Comparison of ENCODE assay signal across 9 mouse cellular contexts in genomic region chr19:9911314-9911754, GRCm38 (mm10). TPM values are rescaled to one million over a fixed set of nuclear protein-coding genes. Genes with fewer than 3 reads are reported as not detected.
A peak's percentile ranks its signal among the peaks of the same experiment; 100 is the strongest.
DNase-seq lines count a peak whose midpoint lies in the region; ATAC-seq and TF ChIP-seq lines count a peak whose summit lies in the region.
"Had no signal": no experiment of that assay in that cellular context is flagged by ENCODE, and none has a peak within 500 bp of the region (broad histone marks: within the 10 kb centered on the region; RNA-seq: fewer than 3 reads in every experiment).

No protein-coding gene starts in this region.

- peaks cover 3% of the 10 kb centered on the region; the same call in 1 of the 2 replicates for H3K9me3 ChIP-seq in G1E (replicated peaks)
- no peaks in the 10 kb centered on the region for H3K9me3 ChIP-seq in stomach, embryonic 15.5 days
- H3K9me3 ChIP-seq: limb, embryonic 12.5 days had no signal

- DNase-seq in adrenal gland, postnatal 10 days, result peak; percentile 55
- no peak for DNase-seq in adrenal gland, postnatal 4 days (ENCODE audit: low spot score in 2 of 2)
- DNase-seq in G1E (ENCODE audit: low spot score), result no peak
- DNase-seq in embryo, embryonic 10 days (ENCODE audit: low spot score), result peak; percentile 77
- DNase-seq in left cerebral cortex, postnatal 4 days, result peak; percentile 27
- peak; percentile 77 for DNase-seq in mesoderm, embryonic 11.5 days (ENCODE audit: low read depth, low spot score)

- H3K4me3 ChIP-seq in G1E (ENCODE audit: low read depth, low read length), result no peak overlapping the region
- H3K4me3 ChIP-seq in stomach, embryonic 15.5 days (replicated peaks), result no peak overlapping the region
- H3K4me3 ChIP-seq: limb, embryonic 12.5 days had no signal

- intact Hi-C loops in left cerebral cortex, postnatal 4 days (cut with DNase I), result no loop called here

- peaks cover 32% of the 10 kb centered on the region for H3K4me1 ChIP-seq in G1E (ENCODE audit: insufficient read depth, low read depth, low read length)
- no peaks in the 10 kb centered on the region for H3K4me1 ChIP-seq in stomach, embryonic 15.5 days
- H3K4me1 ChIP-seq: limb, embryonic 12.5 days had no signal

- peaks cover 2% of the 10 kb centered on the region for H3K36me3 ChIP-seq in G1E (replicated peaks)
- no peaks in the 10 kb centered on the region for H3K36me3 ChIP-seq in stomach, embryonic 15.5 days
- H3K36me3 ChIP-seq: limb, embryonic 12.5 days had no signal

- 11% methylated on average over 6 of the region's 6 CpGs for WGBS in stomach, embryonic 15.5 days

- no peak overlapping the region for H3K4me2 ChIP-seq in stomach, embryonic 15.5 days
- H3K4me2 ChIP-seq: limb, embryonic 12.5 days had no signal

- no peaks in the 10 kb centered on the region for H3K27me3 ChIP-seq in G1E (ENCODE audit: insufficient read depth, low read length)
- no peaks in the 10 kb centered on the region for H3K27me3 ChIP-seq in stomach, embryonic 15.5 days (replicated peaks)
- H3K27me3 ChIP-seq: limb, embryonic 12.5 days had no signal

- ATAC-seq in G1E (ENCODE audit: extremely low read depth, insufficient number of reproducible peaks, low FRiP score, poor library complexity, severe bottlenecking), result no peak
- peak; percentile 17 to 59; a peak in 3 of 4 replicates for ATAC-seq in hematopoietic stem cell, adult 5-6 weeks (replicated peaks in 1 of 2; ENCODE audit: insufficient read depth in 1 of 2, low FRiP score in 2 of 2, low TSS enrichment in 1 of 2, low read depth in 1 of 2, poor library complexity in 2 of 2, severe bottlenecking in 2 of 2)
- 0 out of 2 replicates have a peak, but pooled peaks have one; percentile 53 for ATAC-seq in stomach, embryonic 15.5 days (ENCODE audit: insufficient read depth, low FRiP score, low read depth)

- peak; percentile 31 for TF ChIP-seq CTCF in G1E (IDR thresholded peaks at IDR 0.05; ENCODE audit: low read depth, low read length)

- no peak overlapping the region for H3K27ac ChIP-seq in stomach, embryonic 15.5 days
- H3K27ac ChIP-seq: limb, embryonic 12.5 days had no signal

- H3K9ac ChIP-seq in stomach, embryonic 15.5 days, result no peak overlapping the region
- H3K9ac ChIP-seq: limb, embryonic 12.5 days had no signal

RNA-seq across cellular contexts. Expression of gene Incenp, which starts 12.0 kb away (rescaled TPM):
- total RNA-seq in adrenal gland, postnatal 10 days (2021), result 10 to 100 TPM; 25.4 to 42.4 TPM
- total RNA-seq in adrenal gland, postnatal 4 days (2021), result 10 to 100 TPM; 69.3 to 69.9 TPM
- total RNA-seq in G1E (2014; fragmentation: Nextera tagmentation), result 125 and 160 TPM in 2 replicates
- total RNA-seq in G1E (2017), result 73.2 and 83.8 TPM in 2 replicates
- polyA plus RNA-seq in G1E (2012), result 187 and 221 TPM in 2 replicates
- total RNA-seq in hematopoietic stem cell, adult 5-6 weeks (2017), result 70.4 and 76.6 TPM in 2 replicates
- total RNA-seq in left cerebral cortex, postnatal 4 days (2021), result 10 to 100 TPM; 27.2 to 30.8 TPM
- 93.9 and 95.5 TPM in 2 replicates for polyA plus RNA-seq in stomach, embryonic 15.5 days (2015; fragmentation: Nextera tagmentation; extraction: Ambion mirVana)

Comparison
In these comparisons a context has a peak if more than half of its experiments do, and no peak if none do; other contexts are left out.
1. DNase-seq: peak in adrenal gland, postnatal 10 days (single experiment), embryo, embryonic 10 days (single experiment), left cerebral cortex, postnatal 4 days (single experiment) and mesoderm, embryonic 11.5 days (single experiment); none in adrenal gland, postnatal 4 days (0 of 2) and G1E (single experiment).